Comparison of ENCODE assay signal across 19 mouse cellular contexts in the genomic region with DNA sequence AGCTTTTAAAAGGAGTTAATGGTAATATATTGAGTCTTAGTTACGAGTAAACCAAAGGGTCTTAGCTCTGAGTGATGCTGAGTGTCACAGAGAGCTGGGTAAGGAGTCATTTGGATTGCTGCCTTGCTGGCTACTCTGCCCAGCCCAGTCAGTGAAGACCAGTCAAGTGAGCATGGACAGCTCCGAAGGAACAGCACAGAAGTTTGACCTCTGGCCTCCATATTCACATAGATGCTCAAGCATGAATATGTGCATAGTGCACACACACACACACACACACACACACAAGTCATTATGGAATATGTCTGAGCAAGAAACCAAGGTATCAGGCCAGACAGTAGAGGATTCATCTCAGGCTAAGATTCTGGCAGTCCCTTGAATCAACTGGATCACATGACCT.
"Had no signal": no experiment of that assay in that cellular context is flagged by ENCODE, and none has a peak within 500 bp of the region (broad histone marks: within the 10 kb centered on the region; RNA-seq: fewer than 3 reads in every experiment).

No protein-coding gene starts in this region.

- H3K4me1 ChIP-seq: midbrain, embryonic 12.5 days; neural tube, embryonic 13.5 days; neural tube, embryonic 15.5 days had no signal

- H3K4me3 ChIP-seq: midbrain, embryonic 10.5 days; midbrain, embryonic 12.5 days; myocyte; neural tube, embryonic 13.5 days; neural tube, embryonic 15.5 days had no signal

- H3K9ac ChIP-seq: lung, embryonic 14.5 days; midbrain, embryonic 12.5 days; neural tube, embryonic 13.5 days; neural tube, embryonic 15.5 days had no signal

- ATAC-seq: midbrain, embryonic 16.5 days had no signal

- DNase-seq: lung, adult 18-20 months; lung, embryonic 14.5 days; lung, postnatal 10 days; lung, postnatal 4 days; midbrain, embryonic 14.5 days; retina, postnatal 1 day; right cerebral cortex, adult 18-20 months; right cerebral cortex, postnatal 25 days; right cerebral cortex, postnatal 4 days; spleen, adult 18-20 months; thymus, adult 18-20 months; thymus, postnatal 14 days; thymus, postnatal 36 days had no signal

- H3K36me3 ChIP-seq: midbrain, embryonic 10.5 days; midbrain, embryonic 12.5 days; neural tube, embryonic 13.5 days; neural tube, embryonic 15.5 days had no signal

- H3K27me3 ChIP-seq: midbrain, embryonic 12.5 days; neural tube, embryonic 13.5 days; neural tube, embryonic 15.5 days had no signal

- H3K27ac ChIP-seq: midbrain, embryonic 10.5 days; midbrain, embryonic 12.5 days; neural tube, embryonic 13.5 days; neural tube, embryonic 15.5 days had no signal

- H3K9me3 ChIP-seq: midbrain, embryonic 10.5 days; midbrain, embryonic 12.5 days; neural tube, embryonic 13.5 days; neural tube, embryonic 15.5 days had no signal

- H3K4me2 ChIP-seq: lung, embryonic 14.5 days; midbrain, embryonic 12.5 days; neural tube, embryonic 13.5 days; neural tube, embryonic 15.5 days had no signal
